In the genomic region with DNA sequence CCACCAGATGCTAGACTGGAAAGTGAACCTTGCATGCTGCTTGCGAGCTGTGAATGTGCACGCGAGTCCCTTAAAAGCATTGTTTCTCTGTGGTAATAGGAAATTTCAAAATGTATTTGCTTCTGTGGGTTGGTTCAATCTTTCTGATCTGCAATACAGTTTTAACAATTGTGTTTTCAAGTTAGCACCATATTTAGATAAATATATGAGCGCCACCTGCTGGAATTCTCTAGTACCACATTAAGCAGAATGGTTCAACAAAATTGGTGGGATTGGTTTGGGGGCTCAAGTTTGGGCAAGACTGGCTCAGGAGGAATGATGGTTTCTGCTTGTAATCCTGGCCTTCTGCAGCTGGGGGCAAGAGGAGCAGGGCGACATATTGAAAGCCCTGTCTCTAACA, we compare ENCODE assay signal across 9 mouse cellular contexts. TPM values are rescaled to one million over a fixed set of nuclear protein-coding genes. Genes with fewer than 3 reads are reported as not detected.
DNase-seq lines count a peak whose midpoint lies in the region; ATAC-seq and TF ChIP-seq lines count a peak whose summit lies in the region.
"Had no signal": no experiment of that assay in that cellular context is flagged by ENCODE, and none has a peak within 500 bp of the region (broad histone marks: within the 10 kb centered on the region; RNA-seq: fewer than 3 reads in every experiment).

No protein-coding gene starts in this region.

- H3K36me3 ChIP-seq in intestine, postnatal 0 days (ENCODE audit: control insufficient read depth, insufficient read depth) = no peaks in the 10 kb centered on the region
- H3K36me3 ChIP-seq in intestine, embryonic 16.5 days (ENCODE audit: control insufficient read depth, insufficient read depth, low read length) = no peaks in the 10 kb centered on the region
- H3K36me3 ChIP-seq in CH12.LX (replicated peaks in 1 of 2; ENCODE audit: control insufficient read depth in 1 of 2, insufficient read depth in 1 of 2, low read length in 1 of 2) = no peaks in the 10 kb centered on the region
- H3K36me3 ChIP-seq in embryonic facial prominence, embryonic 14.5 days (ENCODE audit: control insufficient read depth, insufficient read depth, low read length) = no peaks in the 10 kb centered on the region
- H3K36me3 ChIP-seq: stomach, embryonic 15.5 days had no signal

- intact Hi-C loops in left cerebral cortex, postnatal 14 days (cut with DNase I) = loop anchor here (2.0 to 5.0 kb wide), 2 partner anchors 814 to 901 kb away; no protein-coding TSS in a partner anchor

- H3K9me3 ChIP-seq in intestine, postnatal 0 days (ENCODE audit: control insufficient read depth) = no peaks in the 10 kb centered on the region
- H3K9me3 ChIP-seq in intestine, embryonic 16.5 days (ENCODE audit: control insufficient read depth, low read length) = no peaks in the 10 kb centered on the region
- H3K9me3 ChIP-seq in CH12.LX (replicated peaks; ENCODE audit: low read length) = no peaks in the 10 kb centered on the region
- no peaks in the 10 kb centered on the region for H3K9me3 ChIP-seq in embryonic facial prominence, embryonic 14.5 days (ENCODE audit: control insufficient read depth, low read length)
- H3K9me3 ChIP-seq: stomach, embryonic 15.5 days had no signal

- no peaks in the 10 kb centered on the region for H3K4me1 ChIP-seq in intestine, postnatal 0 days (replicated peaks; ENCODE audit: control insufficient read depth, insufficient read depth, low read length)
- H3K4me1 ChIP-seq in intestine, embryonic 16.5 days (ENCODE audit: control insufficient read depth, insufficient read depth, low read length) = no peaks in the 10 kb centered on the region
- no peaks in the 10 kb centered on the region for H3K4me1 ChIP-seq in CH12.LX (ENCODE audit: control insufficient read depth in 1 of 2, insufficient read depth in 2 of 2)
- no peaks in the 10 kb centered on the region for H3K4me1 ChIP-seq in embryonic facial prominence, embryonic 14.5 days (ENCODE audit: control insufficient read depth, insufficient read depth, low read length)
- H3K4me1 ChIP-seq: stomach, embryonic 15.5 days had no signal

- H3K4me3 ChIP-seq in intestine, postnatal 0 days (ENCODE audit: low read depth, low read length) = no peak overlapping the region
- H3K4me3 ChIP-seq in intestine, embryonic 16.5 days (ENCODE audit: low read length) = no peak overlapping the region
- no peak overlapping the region for H3K4me3 ChIP-seq in CH12.LX (replicated peaks in 1 of 3; ENCODE audit: low read depth in 2 of 3, low read length in 2 of 3, poor library complexity in 1 of 3)
- H3K4me3 ChIP-seq in embryonic facial prominence, embryonic 14.5 days (ENCODE audit: low read depth, low read length) = no peak overlapping the region
- H3K4me3 ChIP-seq: stomach, embryonic 15.5 days had no signal

- no peak overlapping the region for H3K9ac ChIP-seq in intestine, postnatal 0 days (ENCODE audit: low read depth, low read length)
- no peak overlapping the region for H3K9ac ChIP-seq in intestine, embryonic 16.5 days (ENCODE audit: low read depth, low read length)
- H3K9ac ChIP-seq in CH12.LX (ENCODE audit: insufficient read depth, low read depth) = no peak overlapping the region
- H3K9ac ChIP-seq in embryonic facial prominence, embryonic 14.5 days (ENCODE audit: low read depth, low read length) = no peak overlapping the region
- H3K9ac ChIP-seq: stomach, embryonic 15.5 days had no signal

- TF ChIP-seq RAD21 in CH12.LX (IDR thresholded peaks at IDR 0.05; ENCODE audit: low read depth, low read length) = peak; percentile 81

- CTCF ChIA-PET in Patski (lab: Charles Lee) = interaction anchor here (0.7 to 1.8 kb wide), 9 partner anchors 10 to 742 kb away, joined by 3 to 7 read pairs (median 4); no protein-coding TSS in a partner anchor

- in situ Hi-C loops in CH12.LX (cut with MboI; ENCODE audit: low pct_ligation_motif_present, low pct_unique_long_range_greater_than_20kb, low sequenced_read_pairs) (no loop called here), Patski (cut with MboI; ENCODE audit: low pct_unique_long_range_greater_than_20kb) (loop anchor here (5.0 to 10.0 kb wide), 5 partner anchors 86 to 904 kb away; no protein-coding TSS in a partner anchor)

- no peak for TF ChIP-seq POLR2A in CH12.LX (IDR thresholded peaks at IDR 0.05; ENCODE audit: low read depth, low read length)

- 57% methylated on average over 5 of the region's 5 CpGs for WGBS in intestine, postnatal 0 days
- WGBS in intestine, embryonic 16.5 days = 50% methylated on average over 5 of the region's 5 CpGs
- 49% methylated on average over 5 of the region's 5 CpGs for whole genome bisulfite sequencing in embryonic facial prominence, embryonic 14.5 days

- dilution Hi-C loops in CH12.LX (cut with MboI; ENCODE audit: extremely low pct_ligation_motif_present, extremely low pct_unique_long_range_greater_than_20kb, low sequenced_read_pairs) = no loop called here

- POLR2A ChIA-PET in Patski (lab: Charles Lee) = no interaction called here

- H3K27ac ChIP-seq in intestine, postnatal 0 days (ENCODE audit: low read depth, low read length) = no peak overlapping the region
- no peak overlapping the region for H3K27ac ChIP-seq in intestine, embryonic 16.5 days (ENCODE audit: low read length)
- no peak overlapping the region for H3K27ac ChIP-seq in CH12.LX (ENCODE audit: insufficient read depth, low read depth)
- no peak overlapping the region for H3K27ac ChIP-seq in embryonic facial prominence, embryonic 14.5 days (replicated peaks; ENCODE audit: low read depth, low read length)
- H3K27ac ChIP-seq: stomach, embryonic 15.5 days had no signal

- DNase-seq in CH12.LX (ENCODE audit: extremely low read depth) (peak; percentile 35), Patski (ENCODE audit: low read depth, low spot score) (no peak)
- DNase-seq in embryonic facial prominence, embryonic 14.5 days (ENCODE audit: low spot score) = peak; percentile 76
- peak; percentile 46 to 78 for DNase-seq in left cerebral cortex, postnatal 14 days (ENCODE audit: low spot score in 2 of 2)
- DNase-seq in right cerebral cortex, postnatal 4 days = peak; percentile 71

- ATAC-seq in intestine, postnatal 0 days = no peak
- no peak for ATAC-seq in intestine, embryonic 16.5 days
- no peak for ATAC-seq in Patski
- ATAC-seq in embryonic facial prominence, embryonic 14.5 days (ENCODE audit: low read depth) = no peak

- no peaks in the 10 kb centered on the region for H3K27me3 ChIP-seq in intestine, postnatal 0 days (replicated peaks; ENCODE audit: control insufficient read depth, insufficient read depth, low read length)
- H3K27me3 ChIP-seq in intestine, embryonic 16.5 days (replicated peaks; ENCODE audit: control insufficient read depth, insufficient read depth, low read length) = no peaks in the 10 kb centered on the region
- H3K27me3 ChIP-seq in CH12.LX (replicated peaks) (no peaks in the 10 kb centered on the region), Patski (peaks cover 65% of the 10 kb centered on the region)
- H3K27me3 ChIP-seq in embryonic facial prominence, embryonic 14.5 days (replicated peaks; ENCODE audit: control insufficient read depth, insufficient read depth, low read length) = no peaks in the 10 kb centered on the region
- H3K27me3 ChIP-seq: stomach, embryonic 15.5 days had no signal

- TF ChIP-seq EP300 in CH12.LX (IDR thresholded peaks at IDR 0.05; ENCODE audit: low read length) = no peak

- H3K79me2 ChIP-seq in CH12.LX (replicated peaks; ENCODE audit: control insufficient read depth, extremely low read depth, insufficient read depth, poor library complexity, severe bottlenecking) = no peaks in the 10 kb centered on the region

- H3K4me2 ChIP-seq in intestine, postnatal 0 days (replicated peaks; ENCODE audit: low read depth) = no peak overlapping the region
- H3K4me2 ChIP-seq in intestine, embryonic 16.5 days (ENCODE audit: low read depth, low read length) = no peak overlapping the region
- H3K4me2 ChIP-seq in CH12.LX (ENCODE audit: insufficient read depth, low read depth, poor library complexity, severe bottlenecking) = no peak overlapping the region
- no peak overlapping the region for H3K4me2 ChIP-seq in embryonic facial prominence, embryonic 14.5 days (ENCODE audit: low read depth, low read length)
- H3K4me2 ChIP-seq: stomach, embryonic 15.5 days had no signal

- peak; percentile 71 for TF ChIP-seq CTCF in intestine, postnatal 0 days (IDR thresholded peaks at IDR 0.05; ENCODE audit: low read depth)
- TF ChIP-seq CTCF in CH12.LX (conservative IDR thresholded peaks at IDR 0.05 in 1 of 2, IDR thresholded peaks at IDR 0.05 in 1 of 2; ENCODE audit: low read depth in 2 of 2, low read length in 2 of 2) (peak; percentile 69 to 76), Patski (IDR thresholded peaks at IDR 0.05) (peak; percentile 83)

TF ChIP-seq in CH12.LX, 34 proteins besides CTCF, POLR2A, EP300 and RAD21:
- TF ChIP-seq PAX5 (IDR thresholded peaks at IDR 0.05; ENCODE audit: low read length) (no peak), SMC3 (IDR thresholded peaks at IDR 0.05; ENCODE audit: low read depth, low read length) (peak; percentile 69)

RNA-seq across cellular contexts. Expression of gene Ccdc172, which starts 46.6 kb away (rescaled TPM):
- polyA plus RNA-seq in intestine, postnatal 0 days (2015; fragmentation: Nextera tagmentation; extraction: Ambion mirVana) = not detected in 2 replicates
- not detected in 2 replicates for polyA plus RNA-seq in intestine, embryonic 16.5 days (2015; fragmentation: Nextera tagmentation; extraction: Ambion mirVana)
- not detected in 2 replicates for total RNA-seq in CH12.LX (2012; rRNA removed)
- total RNA-seq in CH12.LX (2014; rRNA removed) = not detected in 2 replicates
- polyA plus RNA-seq in CH12.LX (2012; ENCODE audit: insufficient read length, low read depth) = not detected in 2 replicates
- not detected for polyA plus RNA-seq in Patski (2021)
- polyA plus RNA-seq in embryonic facial prominence, embryonic 14.5 days (2014; fragmentation: Nextera tagmentation; extraction: Ambion mirVana) = not detected in 2 replicates
- under 1 TPM in 1 of 2 experiments, not detected in 1; 0.35 TPM for total RNA-seq in left cerebral cortex, postnatal 14 days (2021)
- polyA plus RNA-seq: liver, embryonic 16.5 days; stomach, embryonic 15.5 days had no signal
